ENCODE assay signal across 28 mouse cellular contexts in genomic region chr19:29463645-29464395, GRCm38 (mm10). TPM values are rescaled to one million over a fixed set of nuclear protein-coding genes. Genes with fewer than 3 reads are reported as not detected.
DNase-seq lines count a peak whose midpoint lies in the region; ATAC-seq and TF ChIP-seq lines count a peak whose summit lies in the region.
"Had no signal": no experiment of that assay in that cellular context is flagged by ENCODE, and none has a peak within 500 bp of the region (broad histone marks: within the 10 kb centered on the region; RNA-seq: fewer than 3 reads in every experiment).

No protein-coding gene starts in this region.

- no peak for DNase-seq in spleen, adult 2 months (ENCODE audit: low read depth in 1 of 2, low spot score in 2 of 2)
- no peak for DNase-seq in spleen, adult 18-20 months
- no peak for DNase-seq in ovary, adult 18-20 months (ENCODE audit: low spot score)
- DNase-seq: cerebellum, adult 11 months; cerebellum, postnatal 10 days; forebrain, postnatal 0 days; gastrocnemius, postnatal 25 days; kidney, adult 2 months; kidney, postnatal 10 days; lung, embryonic 14.5 days; retina, postnatal 1 day; right cerebral cortex, postnatal 25 days; thymus, adult 18-20 months; thymus, postnatal 36 days had no signal

- TF ChIP-seq POLR2A in spleen, adult 2 months (IDR thresholded peaks at IDR 0.05; ENCODE audit: low read depth, low read length): no peak

- H3K9me3 ChIP-seq in intestine, postnatal 0 days (ENCODE audit: control insufficient read depth): no peaks in the 10 kb centered on the region
- no peaks in the 10 kb centered on the region for H3K9me3 ChIP-seq in intestine, embryonic 15.5 days
- H3K9me3 ChIP-seq in forebrain, embryonic 15.5 days: no peaks in the 10 kb centered on the region
- H3K9me3 ChIP-seq: forebrain, embryonic 10.5 days; hindbrain, embryonic 12.5 days; limb, embryonic 10.5 days; stomach, embryonic 15.5 days had no signal

- H3K4me2 ChIP-seq in intestine, postnatal 0 days (replicated peaks; ENCODE audit: low read depth): no peak overlapping the region
- H3K4me2 ChIP-seq in intestine, embryonic 15.5 days (replicated peaks): no peak overlapping the region
- no peak overlapping the region for H3K4me2 ChIP-seq in forebrain, embryonic 15.5 days (replicated peaks)
- H3K4me2 ChIP-seq: hindbrain, embryonic 12.5 days; lung, embryonic 14.5 days; midbrain, embryonic 11.5 days; stomach, embryonic 15.5 days had no signal

- ATAC-seq in intestine, postnatal 0 days: no peak
- ATAC-seq in intestine, embryonic 15.5 days: no peak
- ATAC-seq in megakaryocyte progenitor cell, adult 5-6 weeks (replicated peaks; ENCODE audit: poor library complexity): peak; percentile 66
- ATAC-seq in forebrain, embryonic 15.5 days (replicated peaks): no peak
- ATAC-seq: forebrain, postnatal 0 days had no signal

- WGBS in intestine, postnatal 0 days: 89% methylated on average over 7 of the region's 7 CpGs
- 95% methylated on average over 7 of the region's 7 CpGs for WGBS in intestine, embryonic 15.5 days
- 82% methylated on average over 7 of the region's 7 CpGs for WGBS in spleen, adult 2 months
- 92% methylated on average over 7 of the region's 7 CpGs for WGBS in forebrain, embryonic 15.5 days

- no peak overlapping the region for H3K9ac ChIP-seq in intestine, postnatal 0 days (ENCODE audit: low read depth, low read length)
- no peak overlapping the region for H3K9ac ChIP-seq in intestine, embryonic 15.5 days
- H3K9ac ChIP-seq in forebrain, embryonic 15.5 days (replicated peaks): no peak overlapping the region
- H3K9ac ChIP-seq: forebrain, postnatal 0 days; hindbrain, embryonic 12.5 days; lung, embryonic 14.5 days; stomach, embryonic 15.5 days had no signal

- H3K27me3 ChIP-seq in intestine, postnatal 0 days (replicated peaks; ENCODE audit: control insufficient read depth, insufficient read depth, low read length): no peaks in the 10 kb centered on the region
- H3K27me3 ChIP-seq in intestine, embryonic 15.5 days (replicated peaks): no peaks in the 10 kb centered on the region
- no peaks in the 10 kb centered on the region for H3K27me3 ChIP-seq in spleen, adult 2 months (ENCODE audit: control insufficient read depth, insufficient read depth, low read length)
- H3K27me3 ChIP-seq in forebrain, embryonic 15.5 days: no peaks in the 10 kb centered on the region
- H3K27me3 ChIP-seq: hindbrain, embryonic 12.5 days; stomach, embryonic 15.5 days had no signal

- H3K27ac ChIP-seq in intestine, postnatal 0 days (ENCODE audit: low read depth, low read length): no peak overlapping the region
- no peak overlapping the region for H3K27ac ChIP-seq in intestine, embryonic 15.5 days
- 0 out of 2 replicates have a peak overlapping the region, but pooled peaks have one; percentile 29 for H3K27ac ChIP-seq in spleen, adult 2 months (ENCODE audit: insufficient read depth, low read length)
- no peak overlapping the region for H3K27ac ChIP-seq in forebrain, embryonic 15.5 days (replicated peaks)
- H3K27ac ChIP-seq: forebrain, embryonic 10.5 days; hindbrain, embryonic 12.5 days; limb, embryonic 10.5 days; stomach, embryonic 15.5 days had no signal

- peak; percentile 36; the same call in 1 of the 2 replicates for TF ChIP-seq CTCF in intestine, postnatal 0 days (IDR thresholded peaks at IDR 0.05; ENCODE audit: low read depth)
- no peak for TF ChIP-seq CTCF in spleen, adult 2 months (IDR thresholded peaks at IDR 0.05; ENCODE audit: extremely low read depth, insufficient read depth, insufficient read length, insufficient replicate concordance)

- no peak overlapping the region for H3K4me3 ChIP-seq in intestine, postnatal 0 days (ENCODE audit: low read depth, low read length)
- no peak overlapping the region for H3K4me3 ChIP-seq in intestine, embryonic 15.5 days (replicated peaks)
- H3K4me3 ChIP-seq in spleen, adult 2 months (ENCODE audit: extremely low read depth, insufficient read depth, insufficient read length): no peak overlapping the region
- H3K4me3 ChIP-seq in forebrain, embryonic 15.5 days: no peak overlapping the region
- H3K4me3 ChIP-seq: forebrain, embryonic 10.5 days; hindbrain, embryonic 12.5 days; limb, embryonic 10.5 days; stomach, embryonic 15.5 days had no signal

- H3K4me1 ChIP-seq in intestine, postnatal 0 days (replicated peaks; ENCODE audit: control insufficient read depth, insufficient read depth, low read length): no peaks in the 10 kb centered on the region
- 0 out of 2 replicates have a peak, but pooled peaks cover 5% of the 10 kb centered on the region for H3K4me1 ChIP-seq in intestine, embryonic 15.5 days (replicated peaks)
- H3K4me1 ChIP-seq in spleen, adult 2 months (ENCODE audit: control insufficient read depth, insufficient read depth, insufficient read length): no peaks in the 10 kb centered on the region; the same call in 1 of the 2 replicates
- no peaks in the 10 kb centered on the region for H3K4me1 ChIP-seq in forebrain, embryonic 15.5 days
- H3K4me1 ChIP-seq: forebrain, embryonic 10.5 days; hindbrain, embryonic 12.5 days had no signal

- H3K36me3 ChIP-seq in intestine, postnatal 0 days (ENCODE audit: control insufficient read depth, insufficient read depth): no peaks in the 10 kb centered on the region
- no peaks in the 10 kb centered on the region for H3K36me3 ChIP-seq in intestine, embryonic 15.5 days
- no peaks in the 10 kb centered on the region for H3K36me3 ChIP-seq in spleen, adult 2 months (ENCODE audit: control insufficient read depth, insufficient read depth, low read length)
- no peaks in the 10 kb centered on the region for H3K36me3 ChIP-seq in forebrain, embryonic 15.5 days
- H3K36me3 ChIP-seq: forebrain, embryonic 10.5 days; hindbrain, embryonic 12.5 days; limb, embryonic 10.5 days; stomach, embryonic 15.5 days had no signal

RNA-seq across cellular contexts. Expression of gene Pdcd1lg2, which starts 53.1 kb away (rescaled TPM):
- 0.17 TPM in 1 of 2 replicates, not detected in the other for polyA plus RNA-seq in intestine, postnatal 0 days (2015; fragmentation: Nextera tagmentation; extraction: Ambion mirVana)
- not detected in 2 replicates for polyA plus RNA-seq in intestine, embryonic 15.5 days (2015; fragmentation: Nextera tagmentation; extraction: Ambion mirVana)
- polyA plus RNA-seq in spleen, adult 2 months (2012; rRNA removed): 1.0 and 1.2 TPM in 2 replicates
- not detected in 2 replicates for total RNA-seq in megakaryocyte progenitor cell, adult 5-6 weeks (2015)
- not detected in 2 replicates for total RNA-seq in megakaryocyte progenitor cell, adult 5-6 weeks (2017)
- polyA plus RNA-seq in forebrain, embryonic 15.5 days (2015; fragmentation: Nextera tagmentation; extraction: Ambion mirVana): not detected in 2 replicates
- total RNA-seq: adrenal gland, postnatal 4 days; gastrocnemius, postnatal 25 days; heart, postnatal 25 days; layer of hippocampus, postnatal 14 days had no signal
- polyA plus RNA-seq: embryonic facial prominence, embryonic 11.5 days; forebrain, embryonic 10.5 days; forebrain, postnatal 0 days; heart, embryonic 14.5 days; hindbrain, embryonic 12.5 days; limb, embryonic 10.5 days; lung, embryonic 14.5 days; midbrain, embryonic 11.5 days; stomach, embryonic 15.5 days had no signal

RNA-seq across cellular contexts. Expression of gene Ric1, which starts 58.3 kb away (rescaled TPM):
- polyA plus RNA-seq in intestine, postnatal 0 days (2015; fragmentation: Nextera tagmentation; extraction: Ambion mirVana): 10.2 and 12.0 TPM in 2 replicates
- polyA plus RNA-seq in intestine, embryonic 15.5 days (2015; fragmentation: Nextera tagmentation; extraction: Ambion mirVana): 11.9 and 12.3 TPM in 2 replicates
- polyA plus RNA-seq in spleen, adult 2 months (2012; rRNA removed): 6.7 and 8.4 TPM in 2 replicates
- total RNA-seq in megakaryocyte progenitor cell, adult 5-6 weeks (2015): 14.1 and 19.0 TPM in 2 replicates
- 20.5 and 21.6 TPM in 2 replicates for total RNA-seq in megakaryocyte progenitor cell, adult 5-6 weeks (2017)
- polyA plus RNA-seq in forebrain, embryonic 15.5 days (2015; fragmentation: Nextera tagmentation; extraction: Ambion mirVana): 13.2 and 13.4 TPM in 2 replicates
